Mouse (Mus musculus) liver, embryonic 14.5 days (tissue): Measurements from ENCODE around the gene Etfb. TPM values are rescaled to one million over a fixed set of nuclear protein-coding genes. Genes with fewer than 3 reads are reported as not detected.

Experiments used
- ATAC-seq: fragments of 200-750 bp; cut with Nextera tagmentation; 2 replicates; pipeline ENCODE4 v1.8.0; 2017; ENCODE audit warnings: moderate number of reproducible peaks, mild to moderate bottlenecking, moderate library complexity; ENCODE audit not compliant: insufficient read depth
- DNase-seq, 3 experiments: peaks; one replicate each; pipeline ENCODE4 v3.0.0-alpha.2; 2012 to 2013; ENCODE audit warnings: low read depth in 3 of 3, low spot score in 3 of 3
- H3K27ac ChIP-seq: fragments of 300-500 bp; sonication (generic); 2 replicates; pipeline ENCODE4 v1.5.1; 2014; ENCODE audit warnings: moderate library complexity, mild to moderate bottlenecking, control low read depth, inconsistent platforms
- H3K27me3 ChIP-seq: fragments of 300-500 bp; sonication (generic); 2 replicates; pipeline ENCODE4 v1.6.1; 2014; ENCODE audit warnings: mild to moderate bottlenecking, low read length, moderate library complexity; ENCODE audit not compliant: control insufficient read depth, insufficient read depth
- H3K36me3 ChIP-seq: fragments of 300-500 bp; sonication (generic); replicated peaks from 2 replicates; pipeline ENCODE4 v1.6.1; 2014; ENCODE audit warnings: low read depth; ENCODE audit not compliant: control insufficient read depth, insufficient read depth
- H3K4me1 ChIP-seq, 2 experiments: fragments of 200-500 bp in 1 of 2; fragments of 300-500 bp in 1 of 2; sonication (generic) in 1 of 2; replicated peaks; 2 replicates each; pipeline ENCODE4 v1.6.1; 2012 to 2014; ENCODE audit warnings: antibody characterized with exemption in 1 of 2, inconsistent platforms in 1 of 2, low read length in 1 of 2; ENCODE audit not compliant: control insufficient read depth in 2 of 2, insufficient read depth in 2 of 2
- H3K4me2 ChIP-seq: fragments of 300-500 bp; sonication (generic); 2 replicates; pipeline ENCODE4 v1.6.1; 2014; ENCODE audit warnings: low read depth, mild to moderate bottlenecking, control low read depth, moderate library complexity
- H3K4me3 ChIP-seq, 2 experiments: fragments of 200-500 bp in 1 of 2; fragments of 300-500 bp in 1 of 2; sonication (generic) in 1 of 2; 2 replicates each; pipeline ENCODE4 v1.5.1; 2012 to 2014; ENCODE audit warnings: low read depth in 2 of 2, low read length in 2 of 2, mild to moderate bottlenecking in 2 of 2, control low read depth in 1 of 2, inconsistent platforms in 1 of 2, moderate library complexity in 1 of 2; ENCODE audit not compliant: insufficient read depth in 1 of 2
- H3K9ac ChIP-seq: fragments of 300-500 bp; sonication (generic); replicated peaks from 2 replicates; pipeline ENCODE4 v1.6.1; 2014; ENCODE audit warnings: mild to moderate bottlenecking, control low read depth, moderate library complexity
- H3K9me3 ChIP-seq: fragments of 300-500 bp; sonication (generic); 2 replicates; pipeline ENCODE4 v1.6.1; 2016; ENCODE audit warnings: low read length, mixed read lengths; ENCODE audit not compliant: control insufficient read depth
- CTCF ChIP-seq: IDR thresholded peaks from 2 replicates; pipeline ENCODE4 v1.5.1; 2016; ENCODE audit warnings: antibody characterized with exemption, low read depth, control low read depth
- EP300 ChIP-seq: IDR thresholded peaks from 2 replicates; pipeline ENCODE4 v1.6.1; 2016; ENCODE audit warnings: antibody characterized with exemption, low read depth
- WGBS: fragments of 180-500 bp; shearing (Covaris S2); extraction: QIAGEN DNeasy Blood & Tissue Kit; methylation state at CpG from one replicate; pipeline ENCODE4 v1.1.7; 2014; ENCODE audit not compliant: insufficient replicate concordance; 5-methylcytosine and 5-hydroxymethylcytosine counted together
- polyA plus RNA-seq, 2 experiments: library from polyadenylated mRNA; depleted of rRNA in 1 of 2; stranded (reverse) in 1 of 2; unstranded in 1 of 2; fragments of >200 nt; fragmentation: Nextera tagmentation in 1 of 2; extraction: Ambion mirVana in 1 of 2; gene quantifications; 2 replicates each; pipeline versions ENCODE4 v1.2.1 to v1.2.3; 2012 to 2014

Etfb gene
- polyA plus RNA-seq, 2 experiments: 116 to 261 TPM

DNA sequence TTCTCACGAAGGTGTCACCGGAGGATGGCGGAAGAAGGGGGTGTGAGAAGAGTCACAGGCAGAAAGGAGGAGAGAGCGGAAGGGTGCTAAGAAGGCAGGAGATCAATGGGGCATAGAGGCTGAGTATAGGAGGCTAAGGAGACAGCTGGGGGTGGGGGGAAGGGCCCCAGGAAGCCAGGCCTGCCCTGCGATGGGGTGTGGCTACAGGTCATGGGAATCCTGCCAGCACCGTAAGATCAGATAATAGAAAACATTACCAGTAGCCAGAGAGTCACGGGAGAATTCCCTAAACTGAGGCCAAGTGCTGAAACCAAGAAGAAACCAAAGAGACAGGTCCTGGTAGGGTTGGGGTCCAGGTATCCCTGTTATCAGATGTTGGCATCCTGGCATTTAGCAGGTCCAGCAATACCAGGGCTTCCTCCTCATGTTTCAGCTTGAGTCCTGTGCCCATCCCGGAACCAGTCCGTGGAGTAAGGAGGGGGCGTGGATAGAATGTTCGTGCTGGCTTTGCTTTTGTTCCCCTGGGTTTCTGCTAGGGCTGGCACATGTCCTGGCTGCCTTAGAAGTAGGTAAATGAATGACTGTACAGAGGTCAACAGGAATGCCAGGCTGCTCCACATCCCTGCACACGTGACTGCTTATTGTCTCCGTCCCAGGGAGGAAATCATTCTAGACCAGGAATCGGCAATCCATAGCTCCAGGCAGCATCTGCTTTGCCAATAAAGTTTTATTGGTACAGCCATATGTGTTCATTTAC lies 9.9 kb downstream of the Etfb start:
- TF ChIP-seq EP300 (no peak), CTCF (no peak)
- Histone ChIP-seq H3K9ac (no peak overlapping the region), H3K27me3 (no peaks in the 10 kb centered on the region), H3K36me3 (peaks cover 2% of the 10 kb centered on the region; the same call in 1 of the 2 replicates), H3K4me1 (peaks cover 0 to 2% of the 10 kb centered on the region in 2 experiments; a peak in 1 of 4 replicates), H3K4me2 (no peak overlapping the region), H3K4me3 (no peak overlapping the region), H3K27ac (no peak overlapping the region), H3K9me3 (no peaks in the 10 kb centered on the region)
- ATAC-seq (no peak), DNase-seq (no peak)
- WGBS: 68% methylated on average over 14 of the region's 14 CpGs

DNA sequence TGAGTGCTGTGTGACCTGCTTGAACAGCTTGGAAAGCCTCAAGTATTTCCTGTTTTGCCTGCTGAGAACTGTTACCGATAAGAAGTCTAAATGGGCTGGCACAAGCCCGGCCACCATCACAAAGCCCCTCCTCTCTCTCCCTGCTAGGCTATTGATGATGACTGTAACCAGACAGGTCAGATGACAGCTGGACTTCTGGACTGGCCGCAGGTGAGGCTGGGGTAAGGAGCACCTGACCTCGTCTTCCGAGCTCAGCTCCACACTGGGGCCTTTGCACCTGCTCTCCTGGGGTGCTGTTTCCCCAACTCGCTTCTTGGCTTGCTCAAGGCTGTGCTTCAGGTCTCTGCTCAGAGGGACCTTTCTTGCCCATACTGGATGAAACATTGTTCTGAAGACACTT lies 10.5 kb downstream of the Etfb start:
- no peak overlapping the region for H3K4me3 ChIP-seq
- H3K9me3 ChIP-seq: no peaks in the 10 kb centered on the region
- H3K4me1 ChIP-seq: no peaks in the 10 kb centered on the region; a peak in 1 of 4 replicates
- H3K27ac ChIP-seq: no peak overlapping the region
- peaks cover 2% of the 10 kb centered on the region; the same call in 1 of the 2 replicates for H3K36me3 ChIP-seq
- WGBS: 57% methylated on average over 6 of the region's 6 CpGs
- DNase-seq (no peak), ATAC-seq (no peak)
- no peaks in the 10 kb centered on the region for H3K27me3 ChIP-seq
- H3K9ac ChIP-seq: no peak overlapping the region
- H3K4me2 ChIP-seq: no peak overlapping the region
- TF ChIP-seq EP300 (no peak), CTCF (no peak)

DNA sequence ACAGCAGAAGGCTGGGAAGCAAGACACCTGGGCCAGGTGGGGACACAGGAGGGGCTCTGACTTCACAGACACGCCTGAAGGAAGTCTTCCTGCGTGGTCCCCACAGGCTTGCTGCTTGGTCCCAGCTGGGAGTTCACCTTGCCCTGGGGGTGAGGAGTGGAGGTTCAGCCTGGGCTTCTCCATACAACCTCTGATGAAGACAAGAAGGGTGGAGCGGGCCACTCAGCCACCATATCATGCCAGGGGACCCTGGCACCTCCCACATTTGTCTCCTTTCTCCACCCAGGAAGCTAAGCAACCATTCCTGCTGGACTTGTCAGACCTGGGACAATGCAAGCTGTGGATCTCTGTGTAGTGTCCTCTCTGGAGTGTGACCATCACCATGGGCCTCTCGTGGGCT lies 19.0 kb downstream of the Etfb start, which contains the start of gene Vsig10l:
TSS of gene Vsig10l (plus strand) at position 301 of the 400 bp plus-strand sequence.
- WGBS: 50% methylated on average over 4 of the region's 4 CpGs
- no peaks in the 10 kb centered on the region for H3K9me3 ChIP-seq

DNA sequence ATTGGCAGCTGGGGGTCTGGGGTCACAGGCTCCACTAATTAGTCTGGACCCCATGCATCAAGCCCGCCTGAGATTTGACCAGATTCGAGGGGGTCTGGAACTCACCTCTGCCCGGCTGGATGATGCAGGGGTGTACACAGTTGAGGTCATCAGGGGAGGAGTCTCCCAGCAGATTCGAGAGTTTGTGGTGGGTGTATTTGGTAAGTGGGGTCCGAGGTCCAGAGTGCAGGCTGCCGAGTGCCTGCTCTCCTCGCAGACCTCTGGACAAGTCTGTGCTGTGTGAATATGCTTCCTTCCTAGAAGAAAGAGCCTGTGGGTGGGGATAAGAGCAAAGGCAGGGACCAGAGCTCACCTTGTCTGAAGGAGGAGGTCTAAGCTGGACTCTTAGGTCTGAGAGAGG lies 20.1 kb downstream of the Etfb start:
- H3K9ac ChIP-seq: no peak overlapping the region

More for the DNA sequence above, 19.0 kb downstream of the Etfb start, which contains the start of gene Vsig10l:
- Histone ChIP-seq H3K9ac (no peak within 1 kb of the TSS), H3K27me3 (no peaks in the 10 kb centered on the region), H3K4me3 (no peak within 1 kb of the TSS), H3K36me3 (no peaks in the 10 kb centered on the region), H3K4me1 (peaks cover 5 to 8% of the 10 kb centered on the region in 2 experiments; a peak in 2 of 4 replicates), H3K27ac (no peak within 1 kb of the TSS), H3K4me2 (no peak within 1 kb of the TSS)
- TF ChIP-seq CTCF (no peak), EP300 (no peak)
- ATAC-seq (no peak), DNase-seq (no peak)

DNA sequence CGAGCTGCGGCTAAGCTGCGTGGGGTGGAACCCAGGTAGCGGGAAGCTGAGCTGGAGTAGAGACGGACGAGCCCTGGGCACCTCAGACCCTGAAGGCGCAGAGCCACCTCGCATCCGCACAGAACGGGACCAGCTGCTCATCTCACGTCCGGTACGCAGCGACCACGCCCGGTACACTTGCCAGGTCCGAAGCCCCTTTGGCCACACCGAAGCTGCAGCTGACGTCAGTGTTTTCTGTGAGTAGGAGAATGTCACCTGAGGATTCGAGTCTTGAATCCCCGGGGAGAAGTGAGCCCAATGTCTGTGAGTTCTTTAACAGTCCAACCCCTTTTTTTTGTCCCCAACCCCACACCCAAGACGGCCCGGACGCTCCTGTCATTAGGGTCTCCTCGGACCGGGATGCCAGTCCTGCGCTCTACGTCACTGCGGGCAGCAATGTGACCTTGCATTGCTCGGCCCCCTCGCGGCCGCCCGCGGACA lies 21.0 kb downstream of the Etfb start:
- Histone ChIP-seq H3K9ac (peak overlapping the region; percentile 11; the same call in 1 of the 2 replicates), H3K27ac (no peak overlapping the region), H3K4me2 (peak overlapping the region; percentile 94), H3K9me3 (no peaks in the 10 kb centered on the region), H3K36me3 (no peaks in the 10 kb centered on the region), H3K4me1 (peaks cover 5 to 8% of the 10 kb centered on the region in 2 experiments; a peak in 2 of 4 replicates), H3K4me3 (peak overlapping the region; percentile 6 to 61; a peak in 2 of 4 replicates), H3K27me3 (no peaks in the 10 kb centered on the region)
- ATAC-seq: no peak
- 4% methylated on average over 35 of the region's 35 CpGs for WGBS
- TF ChIP-seq CTCF (no peak), EP300 (no peak)
- no peak for DNase-seq

More for the DNA sequence above, 20.1 kb downstream of the Etfb start:
- Histone ChIP-seq H3K36me3 (no peaks in the 10 kb centered on the region), H3K9me3 (no peaks in the 10 kb centered on the region), H3K4me2 (no peak overlapping the region), H3K27me3 (no peaks in the 10 kb centered on the region), H3K4me1 (peaks cover 5 to 8% of the 10 kb centered on the region in 2 experiments; a peak in 2 of 4 replicates), H3K27ac (no peak overlapping the region), H3K4me3 (no peak overlapping the region)
- ATAC-seq (no peak), DNase-seq (no peak)
- 65% methylated on average over 7 of the region's 7 CpGs for WGBS
- no peak for TF ChIP-seq EP300
- TF ChIP-seq CTCF: no peak
